Mouse (Mus musculus) liver, adult 2 months (tissue): ENCODE data around the gene Mindy4.

Experiments used
- CTCF ChIP-seq: fragments of 200-500 bp; IDR thresholded peaks from 2 replicates; pipeline ENCODE4 v1.5.1; 2011; ENCODE audit warnings: low read depth, low read length, control low read depth
- POLR2A ChIP-seq: fragments of 200-500 bp; IDR thresholded peaks from 2 replicates; pipeline ENCODE4 v1.6.1; 2011; ENCODE audit warnings: low read length, control low read depth; ENCODE audit not compliant: insufficient read depth; ENCODE audit errors: extremely low read depth

GRCm38 (mm10) chr6:55262161-55262560, 59.0 kb downstream of the Mindy4 start:
- no peak for TF ChIP-seq CTCF
- no peak for TF ChIP-seq POLR2A
